Mouse (Mus musculus): ENCODE measurements at regions not wholly inside any gene's neighbourhood (a gene's known extent, or its start where the extent isn't known, plus 50 kb on each side); places are given as distances from the start of the nearest gene placed in this dataset.

DNA sequence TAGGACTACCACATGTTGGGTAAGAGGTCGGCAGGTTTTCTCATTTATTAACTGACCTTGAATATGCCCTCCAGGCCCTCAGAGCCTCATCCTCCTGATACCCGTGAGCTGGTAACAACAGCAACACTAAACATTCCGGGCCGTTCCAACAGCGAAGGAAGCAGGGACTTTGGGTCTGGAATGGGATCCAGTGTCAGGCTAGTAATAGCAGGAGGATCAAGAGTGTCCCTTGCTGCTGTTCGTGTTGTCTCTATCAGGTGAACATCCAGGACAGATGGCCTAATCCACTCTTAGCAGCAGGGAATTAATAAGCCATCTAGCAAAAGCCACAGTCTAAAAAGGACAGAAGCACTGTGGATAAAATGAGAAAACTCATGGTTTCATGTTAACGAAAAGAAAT is 106.7 kb downstream of the Cpeb2 start:
- no peak for ATAC-seq (ENCODE audit: low TSS enrichment)

DNA sequence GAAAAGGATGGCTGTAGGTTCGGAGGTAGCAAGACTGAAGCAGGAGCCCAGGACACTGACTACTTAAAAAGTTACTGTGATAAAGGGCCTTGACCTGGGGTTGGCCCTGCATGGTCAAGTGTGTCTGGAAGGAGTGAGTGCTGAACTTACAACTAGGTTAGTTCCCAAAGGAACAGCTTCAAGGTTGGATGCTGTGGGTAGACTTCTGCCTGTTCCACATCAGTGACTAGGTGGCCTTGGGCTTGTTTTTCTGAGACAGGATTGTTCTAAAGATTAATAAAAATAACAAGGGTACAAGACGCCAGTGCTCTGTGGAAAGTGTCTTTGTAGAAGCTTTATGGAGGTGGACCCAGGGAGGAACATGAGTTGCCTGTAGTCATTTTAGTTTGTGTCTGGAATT is 108.5 kb downstream of the Cpeb2 start:
- no peak for ATAC-seq (ENCODE audit: low TSS enrichment)

DNA sequence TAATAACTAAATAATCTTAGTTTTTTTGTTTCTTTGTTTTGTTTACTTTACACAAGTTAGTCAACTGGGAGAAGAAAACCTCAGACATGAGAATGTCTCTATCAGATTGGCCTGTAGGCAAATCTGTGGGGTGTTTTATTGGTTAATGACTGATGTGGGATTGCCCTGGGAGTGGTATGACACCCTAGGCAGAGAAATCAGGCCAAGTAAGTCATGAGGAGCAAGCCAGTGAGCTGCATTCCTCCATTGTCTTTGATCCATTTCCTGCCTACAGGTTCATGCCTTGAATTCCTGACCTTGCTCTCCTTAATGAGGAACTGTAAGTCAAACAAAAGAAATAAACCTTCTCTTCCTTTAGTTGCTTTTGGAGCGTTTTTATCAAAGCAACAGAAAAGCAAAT is 111.5 kb downstream of the Cpeb2 start:
- no peak for ATAC-seq (ENCODE audit: low TSS enrichment)

DNA sequence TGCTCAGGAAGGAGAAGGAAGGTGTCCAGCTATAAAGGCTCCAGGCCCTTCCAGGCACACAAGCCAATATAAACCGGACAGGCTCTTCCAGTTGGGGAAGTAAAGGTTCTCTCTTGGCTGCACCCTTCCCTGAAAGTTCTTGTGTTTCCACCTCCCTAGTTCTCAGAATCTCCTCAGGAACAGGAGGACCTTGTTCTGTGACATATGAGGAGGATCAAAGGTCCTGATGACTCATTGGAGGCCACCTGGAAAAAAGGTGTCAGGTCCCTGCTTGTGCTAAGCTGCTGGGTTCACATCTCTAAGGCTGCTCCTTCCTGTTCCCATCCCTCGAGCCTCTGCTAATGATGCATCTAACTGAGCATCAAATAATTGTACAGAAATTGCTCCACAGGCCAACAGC is 118.0 kb downstream of the Cpeb2 start:
- ATAC-seq (ENCODE audit: low TSS enrichment): no peak

DNA sequence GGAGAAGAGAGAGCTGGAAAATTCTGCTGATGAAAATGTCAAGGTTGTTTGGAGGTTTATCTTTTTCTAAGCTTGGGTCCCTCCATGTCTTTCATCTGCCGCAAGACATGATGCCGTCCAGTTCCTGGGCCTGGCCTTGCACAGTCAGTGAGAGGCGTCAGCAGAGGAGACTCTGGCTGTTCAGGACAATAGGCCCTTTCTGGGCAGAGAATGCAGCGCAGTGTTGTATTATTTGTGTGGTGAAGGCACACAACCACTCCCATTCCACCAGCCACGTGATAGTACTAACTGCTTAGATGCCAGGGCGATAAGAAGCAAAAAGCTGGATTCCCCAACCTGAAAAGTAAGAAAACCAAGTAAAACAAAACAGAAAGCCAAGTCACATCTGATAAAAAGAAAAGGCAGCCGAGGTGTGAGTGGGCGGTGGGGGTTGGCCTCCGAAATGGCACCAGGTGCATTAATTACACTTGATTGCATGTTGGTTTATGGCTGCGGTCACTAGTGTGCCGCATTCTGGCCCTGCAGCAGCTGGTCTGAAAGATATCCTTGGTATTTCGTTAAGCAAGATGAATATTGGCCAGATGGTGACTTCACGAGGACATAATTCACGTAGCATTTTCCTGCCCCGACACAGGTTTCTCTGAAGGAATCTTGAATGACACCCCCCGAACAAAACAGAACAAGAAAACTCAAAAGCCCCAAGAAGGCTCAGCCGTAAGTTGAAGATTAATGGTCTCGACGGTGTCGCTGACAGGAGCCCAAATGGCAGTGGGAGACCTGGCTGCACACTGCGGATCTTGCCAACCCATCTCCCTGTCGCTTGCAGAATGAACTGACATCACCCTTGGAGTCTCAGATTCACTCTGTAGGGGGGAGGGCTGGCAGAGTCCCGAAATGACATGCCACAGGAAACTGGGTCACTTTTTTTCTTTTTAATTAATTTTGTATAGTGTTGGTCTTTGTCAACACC is 120.3 kb downstream of the Cpeb2 start:
- peak; percentile 33 for ATAC-seq (ENCODE audit: low TSS enrichment)

DNA sequence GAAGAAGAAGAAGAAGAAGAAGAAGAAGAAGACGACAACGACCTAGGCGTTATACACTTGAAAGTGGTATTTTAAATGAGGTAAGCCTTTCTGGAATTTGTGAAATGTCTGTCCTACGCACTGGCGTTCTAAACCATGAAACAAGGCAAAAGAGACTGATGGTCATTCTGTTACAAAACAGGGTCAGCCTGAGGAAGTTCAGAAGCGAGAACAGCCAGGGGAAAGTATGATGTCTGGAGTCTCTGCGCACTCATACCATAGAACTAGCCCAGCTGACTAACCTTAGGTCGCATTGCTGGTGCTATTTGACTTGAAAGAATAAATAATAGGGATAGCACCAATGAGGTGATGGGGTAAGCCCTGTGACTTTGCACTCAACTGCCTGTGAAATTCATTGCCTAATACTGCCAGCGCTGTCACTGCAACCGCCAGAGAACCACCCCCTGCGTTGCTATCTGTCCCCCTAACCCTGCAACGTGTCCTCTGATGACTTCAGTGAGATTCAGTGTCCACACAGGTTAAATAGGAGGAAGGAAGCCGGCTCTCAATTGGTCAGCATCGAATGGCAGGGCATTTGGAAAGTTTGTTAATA is 121.5 kb downstream of the Cpeb2 start:
- no peak for ATAC-seq (ENCODE audit: low TSS enrichment)

DNA sequence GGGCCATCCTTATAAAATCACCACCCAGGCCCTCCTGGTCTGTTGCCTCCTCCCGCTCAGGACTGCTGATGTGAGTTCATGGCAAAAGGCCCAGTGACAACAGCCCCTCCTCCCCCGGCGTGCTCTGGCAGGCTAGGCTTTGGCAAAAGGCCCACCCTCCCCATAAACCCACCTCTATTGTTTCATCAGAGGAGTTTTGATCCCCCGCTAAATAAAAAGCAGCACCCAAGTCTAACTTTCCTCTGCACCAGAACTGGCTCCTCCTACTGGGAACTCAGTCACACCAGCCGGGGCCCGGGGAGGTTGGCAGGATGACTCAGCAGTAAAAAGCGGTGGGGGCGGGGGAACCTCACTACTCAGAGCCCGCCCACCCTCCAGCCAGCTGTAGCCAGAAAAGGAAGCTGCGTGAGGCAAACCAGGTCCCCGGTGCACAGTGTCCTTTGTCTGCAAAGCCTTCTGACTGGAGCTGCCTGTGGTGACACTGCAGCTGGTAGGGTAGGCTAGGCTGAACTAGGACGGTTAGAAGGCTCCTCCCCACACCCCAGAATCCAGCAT is 122.1 kb downstream of the Cpeb2 start:
- ATAC-seq (ENCODE audit: low TSS enrichment): peak; percentile 87

DNA sequence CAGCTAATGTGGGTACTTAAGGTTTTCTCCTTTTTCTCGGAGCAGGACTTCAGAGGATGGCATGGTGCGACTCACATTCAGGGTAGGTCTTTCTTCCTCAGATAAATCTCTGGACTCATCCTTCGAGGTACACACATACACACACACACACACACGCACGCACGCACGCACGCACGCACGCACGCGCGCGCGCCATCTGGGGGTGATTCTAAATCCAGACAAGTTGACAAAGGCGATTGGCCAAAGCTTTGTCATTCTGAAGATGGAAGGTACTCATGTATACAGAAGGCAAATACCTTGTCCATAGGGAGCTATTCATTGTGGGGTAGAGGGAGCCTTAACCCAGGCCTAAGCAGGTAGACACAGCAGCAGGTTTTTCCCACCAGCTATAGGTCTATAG is 122.9 kb downstream of the Cpeb2 start:
- ATAC-seq (ENCODE audit: low TSS enrichment): no peak

DNA sequence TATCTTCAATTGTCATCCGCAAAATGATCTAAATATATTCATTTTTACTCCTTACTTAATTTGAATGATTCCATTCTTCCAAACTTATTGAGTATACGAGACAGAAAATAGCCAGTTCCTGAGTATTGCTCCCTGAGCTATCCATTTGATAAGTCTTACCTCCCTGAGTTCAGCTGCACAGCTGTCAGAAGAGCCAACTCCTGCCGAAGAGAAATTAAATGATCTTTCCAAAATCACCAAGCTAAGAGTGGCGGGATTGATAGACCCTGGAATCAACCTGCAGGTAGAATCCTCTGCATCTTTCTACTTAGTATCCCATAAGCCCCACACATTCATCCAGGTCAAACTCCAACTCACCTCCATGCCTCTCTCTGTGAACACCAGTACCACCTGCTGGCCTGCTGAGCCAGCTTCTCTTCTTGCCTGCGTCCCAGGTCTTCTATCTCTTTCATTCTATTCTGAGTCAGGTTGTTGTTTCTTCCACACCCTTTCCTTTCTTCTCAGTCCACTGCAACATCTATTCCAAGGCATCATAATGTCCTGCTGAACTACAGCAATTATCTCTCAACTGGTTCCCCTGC is 124.2 kb downstream of the Cpeb2 start:
- no peak for ATAC-seq (ENCODE audit: low TSS enrichment)

DNA sequence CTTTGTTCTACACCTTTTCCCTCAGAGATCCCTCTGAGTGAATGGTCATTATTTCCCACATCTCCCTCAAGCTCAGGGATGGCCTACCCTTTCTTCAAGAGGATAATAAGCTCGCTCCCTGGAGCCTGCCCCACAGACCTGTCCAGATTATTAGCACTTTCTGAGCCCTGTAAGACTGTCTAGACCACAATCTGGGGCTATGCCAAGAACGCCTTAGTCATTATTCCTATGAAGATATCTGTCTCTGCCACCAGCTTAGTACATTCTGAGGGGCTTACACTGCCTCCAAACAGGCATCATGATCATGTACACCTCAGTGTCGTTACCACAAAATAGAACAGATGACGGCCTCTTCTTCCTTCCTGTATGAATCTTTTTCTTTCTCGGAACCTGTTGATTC is 124.9 kb downstream of the Cpeb2 start:
- no peak for ATAC-seq (ENCODE audit: low TSS enrichment)

DNA sequence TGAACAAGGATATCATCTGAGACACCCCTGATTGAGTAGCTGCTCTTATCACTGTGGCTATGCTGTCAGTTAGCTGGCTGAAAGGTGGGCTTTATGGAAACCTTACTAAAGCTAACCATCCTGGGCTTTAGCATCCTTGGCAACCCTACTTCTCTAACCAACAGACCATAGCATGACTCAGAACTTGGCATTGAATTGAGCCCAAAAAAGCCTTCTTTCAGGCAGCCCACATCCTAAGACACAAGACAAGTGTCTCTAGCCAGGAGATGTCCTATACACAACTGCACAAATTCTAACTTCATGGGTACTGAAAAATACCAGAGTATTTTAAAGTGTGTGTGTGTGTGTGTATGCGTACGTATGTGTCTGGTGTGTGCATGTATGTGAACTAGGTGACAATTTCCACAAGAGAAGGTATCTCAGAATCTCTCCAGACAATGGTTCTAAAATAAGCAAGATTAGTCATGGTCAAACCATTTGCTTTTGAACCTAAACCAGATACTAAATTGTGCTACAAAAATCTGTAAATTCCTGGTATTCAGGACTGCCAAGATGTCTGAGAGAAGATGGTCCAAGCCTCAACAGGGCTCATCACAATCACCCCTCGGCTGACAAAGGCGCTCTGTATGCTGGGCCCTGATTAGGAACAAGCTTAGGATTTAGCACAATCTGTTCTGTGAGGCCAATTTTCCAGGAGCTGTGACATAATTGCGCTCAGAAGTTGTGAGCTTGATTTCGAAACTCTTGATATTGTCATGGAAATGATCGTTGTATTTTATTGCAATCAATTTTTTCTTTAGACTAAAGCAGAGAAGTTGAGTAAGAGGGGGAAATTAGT is 126.2 kb downstream of the Cpeb2 start:
- peak; percentile 64 for ATAC-seq (ENCODE audit: low TSS enrichment)

DNA sequence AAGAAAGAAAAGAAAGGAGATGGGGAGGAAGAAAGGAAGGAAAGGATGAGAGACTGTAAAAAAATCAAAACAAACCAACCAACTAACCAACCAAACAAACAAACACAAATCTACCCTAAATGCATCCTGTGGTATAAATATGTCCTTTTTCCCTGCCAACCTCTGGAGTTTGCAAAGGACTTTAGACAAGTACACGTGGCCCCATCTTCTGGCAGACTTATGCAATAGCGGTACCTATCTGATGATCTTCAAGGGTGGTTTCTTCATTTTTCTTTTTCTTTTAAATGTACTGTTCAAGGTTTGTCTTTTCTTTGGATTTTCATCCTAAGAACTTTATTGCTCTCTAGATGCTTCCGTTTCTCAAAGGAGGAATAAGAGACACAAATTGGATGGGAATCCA is 127.3 kb downstream of the Cpeb2 start:
- peak; percentile 45 for ATAC-seq (ENCODE audit: low TSS enrichment)

DNA sequence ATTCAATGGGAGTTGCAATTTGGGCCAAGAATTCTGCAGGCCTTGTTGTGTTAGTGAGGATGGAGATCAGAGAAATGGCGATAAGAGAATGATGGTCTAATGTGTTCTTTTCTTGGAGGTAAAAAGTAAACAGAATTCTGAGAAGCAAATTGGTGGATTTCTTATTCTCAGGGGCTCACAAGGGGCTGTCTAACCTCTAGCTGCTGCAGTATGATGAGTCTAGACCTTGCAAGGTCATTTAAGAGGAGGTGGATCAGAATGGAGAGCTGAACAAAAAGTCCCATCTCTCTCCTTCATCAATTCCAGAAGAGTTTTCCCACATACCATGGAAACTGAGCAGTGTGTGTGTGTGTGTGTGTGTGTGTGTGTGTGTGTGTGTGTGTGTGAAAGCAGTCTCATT is 128.1 kb downstream of the Cpeb2 start:
- ATAC-seq (ENCODE audit: low TSS enrichment): no peak

DNA sequence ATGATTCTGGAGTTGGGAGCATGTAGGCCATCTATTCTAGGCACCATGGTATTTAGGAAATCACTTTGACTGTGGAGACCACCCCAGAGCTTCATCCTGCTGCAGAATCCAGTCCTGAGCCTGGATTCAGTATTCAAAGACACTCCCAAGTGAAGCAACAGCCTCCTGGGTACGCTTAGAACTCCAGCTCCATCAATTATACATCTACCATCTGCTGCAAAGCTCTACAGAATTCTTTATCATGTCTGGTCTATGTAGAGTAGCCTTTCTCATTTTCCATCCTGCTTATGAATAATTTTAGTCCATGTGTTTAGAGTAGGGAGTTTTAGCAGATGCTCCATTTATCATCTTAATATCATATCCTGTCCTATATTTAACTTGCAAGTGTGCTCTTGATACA is 139.4 kb downstream of the Cpeb2 start:
- ATAC-seq (ENCODE audit: low TSS enrichment): peak; percentile 95

DNA sequence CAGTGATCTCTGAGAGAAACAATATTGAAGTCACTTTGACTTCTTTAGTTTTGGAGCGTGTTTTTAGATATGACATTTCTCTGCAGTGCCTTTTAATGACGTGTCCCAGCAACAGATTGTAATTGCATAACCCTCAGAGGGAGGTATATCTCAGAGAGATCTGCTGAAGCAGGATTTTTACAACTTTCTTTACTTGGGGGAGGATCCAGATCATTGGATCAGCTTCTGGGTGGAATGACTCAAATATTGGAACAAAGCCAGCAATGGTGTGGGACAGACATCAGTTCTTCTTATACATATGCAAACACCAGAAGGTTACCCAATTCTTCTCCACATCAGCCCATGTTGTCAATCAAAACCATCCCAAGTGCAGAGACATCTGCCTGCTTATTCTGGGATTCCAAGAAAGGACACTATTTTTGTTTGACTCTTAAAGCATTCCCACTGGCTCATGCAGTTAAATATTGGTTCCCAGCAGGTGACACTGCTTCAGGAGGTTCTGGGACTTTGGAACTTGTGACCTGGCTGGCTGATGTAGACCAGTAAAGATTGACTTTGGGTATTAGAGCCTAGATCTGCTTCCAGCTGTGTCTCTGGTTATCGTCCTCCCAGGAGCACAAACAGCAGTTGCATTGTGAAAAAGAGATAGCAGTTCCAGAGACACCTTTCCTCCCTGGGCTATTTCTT is 130.5 kb upstream of the C1qtnf7 start:
- peak; percentile 91 for ATAC-seq (ENCODE audit: low TSS enrichment)

DNA sequence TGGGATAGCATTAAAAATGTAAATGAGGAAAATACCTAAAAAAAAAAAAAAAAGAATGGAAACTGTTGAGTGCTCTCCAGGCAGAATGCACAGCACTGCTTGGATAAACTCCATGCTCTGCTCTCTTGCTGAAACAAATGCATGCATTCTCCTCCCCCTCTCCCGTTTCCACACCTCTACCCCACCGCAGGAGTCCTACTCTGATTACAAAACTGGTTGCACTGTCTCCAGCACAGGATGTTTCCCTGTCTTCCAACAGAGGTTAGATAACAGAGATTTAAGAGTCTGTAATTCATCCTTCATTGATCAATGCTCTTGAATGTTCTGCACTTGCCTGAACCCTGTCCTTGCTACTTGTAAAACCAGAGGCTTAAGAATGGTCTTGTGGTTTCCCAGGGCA is 124.3 kb upstream of the C1qtnf7 start:
- peak; percentile 21; the same call in 1 of the 2 replicates for ATAC-seq (ENCODE audit: low TSS enrichment)

DNA sequence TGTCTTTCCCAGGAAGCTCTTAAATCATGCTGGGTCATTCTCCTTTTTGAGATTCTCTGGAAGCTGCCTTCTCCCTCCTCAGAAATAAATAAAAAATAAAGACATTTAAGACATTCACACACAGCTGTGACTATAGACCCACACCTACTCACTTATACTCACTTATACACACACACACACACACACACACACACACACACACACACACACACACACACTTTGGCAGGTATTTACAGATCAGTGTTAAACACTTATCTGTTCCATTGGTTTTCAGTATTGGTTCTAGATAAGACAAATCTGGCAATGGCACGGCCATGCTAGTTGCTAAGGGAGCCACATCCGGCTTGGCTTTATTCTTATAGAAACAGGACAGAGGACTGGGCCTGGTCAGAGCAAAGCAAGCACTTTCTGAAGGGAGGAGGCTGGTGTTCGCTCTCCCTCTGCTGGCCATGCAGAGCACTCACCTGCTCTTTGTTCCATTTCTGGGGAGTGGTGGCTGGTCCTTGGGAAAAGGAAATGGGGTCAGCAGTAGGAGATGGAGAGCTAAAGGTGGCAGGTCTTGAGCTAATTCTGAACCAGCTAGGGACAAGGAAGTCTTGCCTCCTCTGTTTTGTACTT is 123.8 kb upstream of the C1qtnf7 start:
- peak; percentile 96 for ATAC-seq (ENCODE audit: low TSS enrichment)

DNA sequence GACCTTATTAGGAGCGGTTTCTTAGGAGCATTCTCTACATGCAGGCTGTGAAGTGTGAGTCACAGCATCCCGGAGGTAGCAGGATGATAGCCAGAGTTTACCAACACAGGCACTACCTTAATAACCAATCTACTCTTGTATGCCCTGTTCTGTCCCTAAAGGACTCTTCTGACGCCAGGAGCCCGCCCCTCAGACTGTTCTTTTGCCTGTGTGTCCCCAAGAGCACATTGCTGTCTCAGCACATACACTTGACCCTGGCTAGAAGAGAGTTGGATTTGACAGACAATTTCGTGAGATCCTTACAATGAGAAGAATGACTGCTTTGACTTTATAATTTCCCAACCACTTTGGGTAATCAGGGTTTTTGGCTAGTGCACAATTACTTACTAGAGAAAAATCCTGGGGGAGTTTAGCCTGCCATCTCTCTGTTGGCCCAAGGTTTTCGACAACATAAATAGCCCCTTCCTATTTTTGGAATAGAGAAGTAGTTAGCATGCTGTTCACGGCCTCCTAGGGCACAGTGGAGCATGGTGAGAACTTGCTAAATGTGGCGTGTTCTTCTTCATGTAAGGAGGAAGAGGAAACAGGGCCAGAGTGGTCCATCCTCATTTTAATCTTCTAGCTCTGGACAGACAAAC is 122.3 kb upstream of the C1qtnf7 start:
- ATAC-seq (ENCODE audit: low TSS enrichment): peak; percentile 38; the same call in 1 of the 2 replicates

DNA sequence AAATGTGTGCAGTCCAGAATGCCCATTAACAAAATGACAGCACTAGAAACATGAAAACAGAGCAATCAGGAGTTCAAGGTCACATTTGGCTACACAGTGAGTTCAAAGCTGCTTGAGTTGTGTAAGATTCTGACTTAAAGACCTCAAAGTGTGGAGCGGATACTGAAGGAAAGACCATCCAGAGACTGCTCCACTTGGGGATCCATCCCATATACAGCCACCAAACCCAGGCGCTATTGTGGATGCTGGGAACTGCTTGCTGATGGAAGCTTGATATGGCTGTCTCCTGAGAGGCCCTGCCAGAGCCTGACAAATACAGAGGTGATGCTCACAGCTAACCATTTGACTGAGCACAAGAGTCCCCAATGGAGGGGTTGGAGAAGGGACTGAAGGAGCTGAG is 98.1 kb upstream of the C1qtnf7 start:
- no peak for ATAC-seq (ENCODE audit: low TSS enrichment)

Data from frontal cortex, adult (tissue).